Comparison of ENCODE assay signal across 9 mouse cellular contexts in genomic region chr4:43672070-43672469, GRCm38 (mm10). TPM values are rescaled to one million over a fixed set of nuclear protein-coding genes. Genes with fewer than 3 reads are reported as not detected.
DNase-seq lines count a peak whose midpoint lies in the region; TF ChIP-seq lines count a peak whose summit lies in the region.
"Had no signal": no experiment of that assay in that cellular context is flagged by ENCODE, and none has a peak within 500 bp of the region (broad histone marks: within the 10 kb centered on the region; RNA-seq: fewer than 3 reads in every experiment).

No protein-coding gene starts in this region.

- H3K9me3 ChIP-seq in E14TG2a.4 (ENCODE audit: low read length) = no peaks in the 10 kb centered on the region
- H3K9me3 ChIP-seq in forebrain, embryonic 10.5 days = no peaks in the 10 kb centered on the region

- WGBS in forebrain, embryonic 10.5 days = 0% methylated on average over 2 of the region's 2 CpGs

- no peak overlapping the region for H3K4me3 ChIP-seq in E14TG2a.4 (replicated peaks; ENCODE audit: low read length)
- H3K4me3 ChIP-seq in forebrain, embryonic 10.5 days = no peak overlapping the region
- H3K4me3 ChIP-seq: erythroblast, embryonic 14.5 days had no signal

- peak; percentile 95 for DNase-seq in brain, adult 2 months (ENCODE audit: low read depth, low spot score)
- peak; percentile 87 for DNase-seq in forebrain, embryonic 10.5 days (ENCODE audit: extremely low spot score, low spot score)
- peak; percentile 89 to 96 for DNase-seq in heart, postnatal 36 days
- peak; percentile 76 to 94 for DNase-seq in layer of hippocampus, adult 18-20 months (ENCODE audit: low spot score in 2 of 2)
- DNase-seq in lung, postnatal 10 days = peak; percentile 93
- peak; percentile 88 for DNase-seq in ovary, postnatal 14 days (ENCODE audit: low spot score)
- DNase-seq in thymus, postnatal 10 days (ENCODE audit: low spot score in 2 of 2) = peak; percentile 28 to 82

- 0 out of 2 replicates have a peak, but pooled peaks cover 3% of the 10 kb centered on the region for H3K36me3 ChIP-seq in E14TG2a.4 (ENCODE audit: insufficient read depth, low read length)
- peaks cover 6% of the 10 kb centered on the region for H3K36me3 ChIP-seq in forebrain, embryonic 10.5 days (replicated peaks)

- TF ChIP-seq CTCF in E14TG2a.4 (conservative IDR thresholded peaks at IDR 0.05; ENCODE audit: low read length) = peak; percentile 75

- intact Hi-C loops in heart, postnatal 36 days (cut with DNase I) = loop anchor here (1.0 kb wide), 1 partner anchor 40 kb away; no protein-coding TSS in a partner anchor

- peaks cover 22% of the 10 kb centered on the region for H3K27me3 ChIP-seq in E14TG2a.4 (ENCODE audit: insufficient read depth, low read length)
- H3K27me3 ChIP-seq in forebrain, embryonic 10.5 days (ENCODE audit: poor library complexity, severe bottlenecking) = peaks cover 35% of the 10 kb centered on the region

- peaks cover 50% of the 10 kb centered on the region for H3K4me1 ChIP-seq in E14TG2a.4 (replicated peaks; ENCODE audit: low read depth, low read length)
- peaks cover 32% of the 10 kb centered on the region for H3K4me1 ChIP-seq in forebrain, embryonic 10.5 days

- H3K27ac ChIP-seq in forebrain, embryonic 10.5 days = 0 out of 2 replicates have a peak overlapping the region, but pooled peaks have one; percentile 22

RNA-seq across cellular contexts. Expression of gene Fam221b, which starts 3.1 kb away (rescaled TPM):
- polyA plus RNA-seq in forebrain, embryonic 10.5 days (2016; fragmentation: Nextera tagmentation; extraction: Ambion mirVana) = 1.6 and 1.7 TPM in 2 replicates
- under 1 TPM; 0.24 to 0.31 TPM for total RNA-seq in heart, postnatal 36 days (2021)
- 1 to 10 TPM; 1.5 to 1.8 TPM for total RNA-seq in layer of hippocampus, adult 18-20 months (2021)

RNA-seq across cellular contexts. Expression of gene Tmem8b, which starts 3.3 kb away (rescaled TPM):
- 4.2 and 4.3 TPM in 2 replicates for polyA plus RNA-seq in forebrain, embryonic 10.5 days (2016; fragmentation: Nextera tagmentation; extraction: Ambion mirVana)
- 10 to 100 TPM; 17.8 to 20.3 TPM for total RNA-seq in heart, postnatal 36 days (2021)
- 10 to 100 TPM; 68.2 to 72.1 TPM for total RNA-seq in layer of hippocampus, adult 18-20 months (2021)

RNA-seq across cellular contexts. Expression of gene Hint2, which starts 15.8 kb away (rescaled TPM):
- polyA plus RNA-seq in forebrain, embryonic 10.5 days (2016; fragmentation: Nextera tagmentation; extraction: Ambion mirVana) = 66.0 and 69.7 TPM in 2 replicates
- total RNA-seq in heart, postnatal 36 days (2021) = 100 to 1,000 TPM; 131 to 152 TPM
- 10 to 100 TPM; 31.3 to 36.7 TPM for total RNA-seq in layer of hippocampus, adult 18-20 months (2021)

RNA-seq across cellular contexts. Expression of gene Spag8, which starts 18.7 kb away (rescaled TPM):
- 1.9 and 2.9 TPM in 2 replicates for polyA plus RNA-seq in forebrain, embryonic 10.5 days (2016; fragmentation: Nextera tagmentation; extraction: Ambion mirVana)
- not detected for total RNA-seq in heart, postnatal 36 days (2021)
- total RNA-seq in layer of hippocampus, adult 18-20 months (2021) = 1 to 10 TPM; 1.4 to 2.3 TPM
- polyA plus RNA-seq: erythroblast, embryonic 14.5 days had no signal

RNA-seq across cellular contexts. Expression of gene Olfr70, which starts 28.5 kb away (rescaled TPM):
- polyA plus RNA-seq in forebrain, embryonic 10.5 days (2016; fragmentation: Nextera tagmentation; extraction: Ambion mirVana) = not detected in 2 replicates
- not detected for total RNA-seq in heart, postnatal 36 days (2021)
- total RNA-seq in layer of hippocampus, adult 18-20 months (2021) = not detected
- polyA plus RNA-seq: erythroblast, embryonic 14.5 days had no signal
